Mouse (Mus musculus) frontal cortex, adult (tissue): ENCODE data around the gene Traf3ip3.
A peak's percentile ranks its signal among the peaks of the same experiment; 100 is the strongest.

Experiments
- ATAC-seq: cut with Nextera tagmentation; 2 replicates; pipeline ENCODE4 v1.9.2; 2017; ENCODE audit warnings: mild to moderate bottlenecking, moderate library complexity, mixed read lengths; ENCODE audit not compliant: low TSS enrichment

Gene Traf3ip3

GRCm38 (mm10) chr1:193159613-193160012 is 41.9 kb downstream of the Traf3ip3 start:
- ATAC-seq: no peak

GRCm38 (mm10) chr1:193159163-193159562 is 42.3 kb downstream of the Traf3ip3 start:
- ATAC-seq: no peak

DNA sequence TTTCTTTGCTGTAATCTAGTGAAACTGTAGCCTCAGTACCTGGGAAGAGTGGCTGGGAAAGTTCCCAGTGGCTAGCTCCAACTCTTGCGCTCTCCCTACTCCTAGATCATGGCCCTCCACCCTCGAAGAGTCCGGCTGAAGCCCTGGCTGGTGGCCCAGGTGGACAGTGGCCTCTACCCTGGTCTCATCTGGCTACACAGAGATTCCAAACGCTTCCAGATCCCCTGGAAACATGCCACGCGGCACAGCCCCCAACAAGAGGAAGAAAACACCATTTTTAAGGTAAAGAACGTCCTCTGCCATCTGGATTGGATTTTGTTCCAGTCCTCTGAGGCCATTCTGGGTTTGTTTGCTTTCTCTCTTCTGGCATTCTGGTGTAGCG is 44.4 kb downstream of the Traf3ip3 start:
- ATAC-seq: no peak

DNA sequence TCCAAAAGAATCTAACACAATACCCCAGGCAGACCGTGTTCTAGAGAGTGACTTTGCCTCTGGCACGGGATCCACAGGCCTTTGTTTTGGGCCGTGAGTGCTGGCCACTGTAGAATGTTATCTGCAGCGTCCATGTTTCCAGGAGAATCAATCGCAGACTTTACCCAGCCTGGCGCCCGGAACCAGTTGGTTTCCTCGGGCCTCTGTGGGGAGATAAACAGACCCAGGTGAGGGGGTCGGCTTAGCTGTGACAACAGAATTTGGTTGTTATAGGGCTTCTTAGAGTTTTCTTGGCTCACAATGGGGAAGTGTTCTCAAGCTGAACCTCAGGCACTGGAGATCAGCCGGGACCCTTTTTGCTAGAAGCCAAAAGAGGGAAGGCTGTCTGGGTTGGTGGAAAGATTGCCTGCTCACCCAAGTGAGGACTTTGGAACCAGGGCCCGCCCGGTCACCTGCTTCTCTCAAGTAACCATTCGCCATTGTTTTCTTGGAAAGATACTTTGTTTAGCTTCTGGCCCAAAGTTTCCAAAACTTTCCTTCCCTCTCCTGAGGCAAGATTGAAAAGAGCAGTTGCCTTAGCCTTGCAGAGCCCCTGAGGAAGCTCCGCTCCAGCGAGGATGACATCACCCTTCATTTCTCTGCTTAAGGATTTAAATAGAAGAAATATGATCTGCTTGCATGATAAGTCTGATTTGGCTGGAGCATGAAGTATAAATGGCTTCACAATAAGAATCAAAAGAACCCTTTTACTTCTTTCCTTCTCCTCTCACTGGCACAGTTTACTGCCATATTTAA is 45.0 kb downstream of the Traf3ip3 start:
- no peak for ATAC-seq

GRCm38 (mm10) chr1:193153561-193153960 is 47.9 kb downstream of the Traf3ip3 start:
- ATAC-seq: no peak

- ATAC-seq: no peak
Observed at GRCm38 (mm10) chr1:193152872-193153271, 48.6 kb downstream of the Traf3ip3 start, which contains the start of gene Irf6. Irf6 (plus strand) TSS chr1:193153111.

DNA sequence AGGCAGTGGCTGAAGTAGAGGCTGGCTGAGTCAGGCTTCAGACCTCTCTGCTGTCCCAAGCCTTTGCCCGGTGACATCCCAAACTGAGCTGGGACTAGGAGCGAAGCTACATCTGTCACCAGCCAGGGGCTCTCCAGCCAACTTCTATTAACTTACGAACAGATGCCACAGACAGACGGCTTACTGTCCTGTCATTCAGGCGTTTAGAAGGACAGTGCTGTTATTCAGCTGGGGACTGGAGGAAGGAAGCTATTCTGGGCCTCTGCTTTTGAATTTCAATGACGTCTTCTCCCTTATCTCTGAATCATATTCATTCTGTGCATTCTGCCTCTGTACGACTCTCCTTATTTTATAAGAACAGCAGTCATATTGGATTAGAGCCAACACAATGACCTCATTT is 50.4 kb downstream of the Traf3ip3 start:
- ATAC-seq: peak; percentile 85

- ATAC-seq: no peak
Observed at GRCm38 (mm10) chr1:193149231-193149630, 52.3 kb downstream of the Traf3ip3 start.

DNA sequence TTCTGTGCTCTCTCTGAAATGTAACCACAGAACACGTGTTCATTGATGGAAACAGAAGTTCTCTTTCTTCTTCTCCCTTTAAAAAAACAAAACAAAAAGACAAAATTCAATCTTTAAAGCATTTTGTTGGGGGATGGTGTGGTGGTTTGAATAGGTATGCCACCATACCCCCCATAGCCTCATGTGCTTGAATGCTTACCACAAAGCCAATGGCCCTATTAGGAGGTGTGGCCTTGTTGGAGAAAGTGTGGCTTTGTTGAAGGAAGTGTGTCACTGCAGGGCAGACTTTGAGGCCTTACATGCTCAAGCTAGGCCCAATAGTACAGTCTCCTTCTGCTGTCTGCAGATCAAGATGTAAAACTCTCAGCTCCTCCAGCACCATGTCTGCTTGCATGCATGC is 55.1 kb downstream of the Traf3ip3 start:
- ATAC-seq: no peak

- ATAC-seq: no peak
Observed at GRCm38 (mm10) chr1:193145101-193145500, 56.4 kb downstream of the Traf3ip3 start.

DNA sequence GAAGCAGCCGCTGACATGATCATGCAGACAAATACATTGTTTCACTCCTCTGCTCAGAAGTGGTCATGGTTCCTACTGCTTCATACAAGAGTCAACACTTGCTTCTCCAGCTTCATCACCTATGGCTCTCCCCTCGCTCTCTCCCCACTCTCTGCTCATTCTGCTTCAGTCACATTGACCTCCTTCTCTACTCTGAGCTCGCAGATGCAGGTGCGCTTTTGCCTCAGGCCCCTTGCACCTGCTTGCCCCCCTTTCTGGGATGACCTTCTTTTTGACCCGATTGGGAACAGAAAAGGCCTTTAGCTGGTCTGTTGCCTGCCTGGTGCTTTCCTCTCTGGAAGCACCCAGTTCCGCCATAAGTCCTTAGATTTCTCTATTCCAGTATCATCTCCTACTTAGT is 57.0 kb downstream of the Traf3ip3 start:
- no peak for ATAC-seq

DNA sequence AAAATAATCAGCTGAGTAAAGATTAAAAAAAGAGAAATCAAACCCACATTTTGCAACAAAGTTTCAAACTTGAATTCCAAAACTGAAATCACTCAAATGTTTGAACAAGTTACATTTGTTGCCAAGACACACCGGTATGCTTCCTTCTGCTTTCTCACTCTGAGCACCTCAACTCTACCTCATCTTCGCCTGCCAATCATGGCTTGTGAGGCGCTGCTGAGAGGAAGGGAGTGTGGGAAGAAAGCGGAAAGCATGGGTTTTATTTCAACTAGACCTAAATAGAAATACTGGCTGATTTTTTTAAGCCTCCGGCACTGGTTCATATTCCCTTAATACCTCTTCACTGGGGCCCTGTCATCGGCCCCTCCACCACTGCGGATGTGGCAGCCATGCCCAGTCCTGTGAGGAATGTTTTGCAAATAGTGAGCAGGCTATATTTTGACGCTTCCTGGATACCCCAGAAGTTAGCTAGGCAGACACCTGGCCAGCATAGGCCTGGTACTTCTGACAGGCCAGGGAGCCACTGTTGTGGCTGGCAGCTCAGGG is 58.9 kb downstream of the Traf3ip3 start:
- ATAC-seq: no peak

GRCm38 (mm10) chr1:193141118-193141517 is 60.4 kb downstream of the Traf3ip3 start:
- ATAC-seq: no peak

DNA sequence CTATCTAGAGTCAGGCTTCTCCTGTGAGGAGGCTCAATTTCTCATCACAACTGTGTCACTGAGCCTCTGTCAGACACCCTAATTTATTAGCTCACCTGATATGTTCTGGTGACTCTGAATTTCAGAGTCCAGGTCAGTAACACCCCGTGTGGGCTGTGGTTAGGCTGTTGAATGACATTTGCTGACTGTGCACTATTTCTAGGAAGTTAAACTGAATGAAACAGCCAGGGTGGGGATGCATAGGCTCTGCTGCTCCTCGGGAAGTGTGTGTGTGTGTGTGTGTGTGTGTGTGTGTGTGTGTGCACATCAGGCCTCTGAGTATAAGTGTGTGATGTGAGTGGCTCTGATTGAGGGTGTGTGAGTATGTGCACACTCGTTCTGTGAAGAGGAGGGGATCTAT is 62.8 kb downstream of the Traf3ip3 start:
- no peak for ATAC-seq

GRCm38 (mm10) chr1:193138087-193138486 is 63.4 kb downstream of the Traf3ip3 start:
- ATAC-seq: no peak

DNA sequence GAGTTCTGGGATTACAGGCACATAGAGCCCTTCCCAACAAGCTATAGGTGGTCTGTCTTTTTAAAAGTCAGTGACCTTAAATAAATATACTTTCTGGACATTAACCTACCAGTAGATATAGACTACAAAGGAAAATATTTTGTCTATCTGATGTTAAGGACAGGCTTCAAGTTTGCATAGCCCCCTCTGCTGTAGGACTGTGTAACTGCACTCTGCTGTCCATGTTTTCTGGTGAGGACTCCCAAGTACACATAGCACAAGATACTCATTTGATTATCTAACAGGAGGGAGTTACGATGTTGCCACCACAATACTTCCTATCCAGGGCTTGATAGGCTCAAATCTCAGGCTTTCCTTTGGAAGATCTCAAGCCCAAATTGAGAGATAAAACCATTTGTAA is 67.8 kb downstream of the Traf3ip3 start:
- no peak for ATAC-seq

DNA sequence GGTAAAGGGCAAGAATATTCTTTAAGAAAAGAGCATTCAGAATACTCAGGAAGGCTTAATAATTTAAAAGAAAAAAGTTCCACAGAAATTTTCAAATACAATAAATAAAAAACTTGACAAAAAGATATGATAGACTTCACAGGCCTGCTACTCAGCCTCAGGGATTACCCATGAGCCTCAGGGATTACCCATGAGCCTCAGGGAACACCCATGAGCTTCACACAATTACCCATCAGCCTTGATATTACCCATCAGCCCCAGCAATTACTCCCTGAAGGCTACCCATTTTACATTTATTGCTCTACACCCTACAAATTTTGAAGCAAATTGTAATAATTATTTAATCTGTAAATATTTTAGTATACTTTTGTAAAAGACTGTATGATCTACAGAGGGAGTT is 69.1 kb downstream of the Traf3ip3 start:
- ATAC-seq: no peak

GRCm38 (mm10) chr1:193131311-193131948 is 70.1 kb downstream of the Traf3ip3 start:
- ATAC-seq: no peak

- ATAC-seq: no peak
Observed at GRCm38 (mm10) chr1:193130839-193131238, 70.7 kb downstream of the Traf3ip3 start.

DNA sequence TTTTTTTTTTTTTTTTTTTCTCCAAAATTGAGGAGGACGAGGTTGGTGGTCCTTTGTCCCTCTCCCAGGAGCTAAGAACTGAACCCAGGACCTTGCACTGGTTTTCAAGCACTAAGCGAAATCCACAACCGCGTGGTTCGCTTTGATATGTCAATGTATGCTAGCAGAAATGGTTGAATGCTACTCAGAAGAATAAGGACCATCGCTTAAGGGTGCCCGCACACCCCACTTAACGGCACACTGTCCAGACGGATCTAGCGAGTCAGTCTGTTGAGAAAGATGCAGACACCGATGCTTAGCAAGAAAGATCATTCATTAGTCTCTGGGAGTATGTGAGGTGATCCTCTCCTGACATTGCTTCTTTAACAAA is 71.1 kb downstream of the Traf3ip3 start:
- peak; percentile 48 for ATAC-seq

- peak; percentile 84 for ATAC-seq
Observed at GRCm38 (mm10) chr1:193129786-193130455, 71.6 kb downstream of the Traf3ip3 start, which contains the start of gene Diexf. Diexf (minus strand) TSS chr1:193130272.

- no peak for ATAC-seq
Observed at GRCm38 (mm10) chr1:193129321-193129720, 72.2 kb downstream of the Traf3ip3 start.
